Mouse (Mus musculus) T-cell, adult 2 months (primary cell): ENCODE measurements around the gene Rab11fip3.
A peak's percentile ranks its signal among the peaks of the same experiment; 100 is the strongest.

Experiments
- DNase-seq: peaks from one replicate; pipeline ENCODE4 v3.0.0; 2022; ENCODE audit warnings: low spot score

Gene Rab11fip3

DNA sequence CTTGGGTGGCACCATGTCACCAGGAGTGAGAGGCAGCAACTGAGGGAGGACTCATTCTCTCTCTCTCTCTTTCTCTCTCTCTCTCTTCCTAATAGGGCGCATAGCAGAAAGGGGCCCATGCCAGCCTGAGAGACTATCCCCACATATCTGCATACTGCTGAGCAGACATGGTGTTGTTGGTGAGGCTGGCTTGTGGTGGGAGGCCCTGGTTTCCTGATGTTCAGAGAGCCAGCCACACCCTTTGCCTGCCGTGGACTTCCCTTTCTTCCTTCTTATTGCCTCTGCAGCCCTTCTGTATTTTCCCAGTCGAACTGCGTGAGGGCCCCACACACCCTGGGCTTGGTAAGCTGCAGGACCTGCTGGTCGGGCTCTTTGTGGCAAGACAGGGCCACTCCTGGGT is 79.0 kb downstream of the Rab11fip3 start:
- DNase-seq = no peak

DNA sequence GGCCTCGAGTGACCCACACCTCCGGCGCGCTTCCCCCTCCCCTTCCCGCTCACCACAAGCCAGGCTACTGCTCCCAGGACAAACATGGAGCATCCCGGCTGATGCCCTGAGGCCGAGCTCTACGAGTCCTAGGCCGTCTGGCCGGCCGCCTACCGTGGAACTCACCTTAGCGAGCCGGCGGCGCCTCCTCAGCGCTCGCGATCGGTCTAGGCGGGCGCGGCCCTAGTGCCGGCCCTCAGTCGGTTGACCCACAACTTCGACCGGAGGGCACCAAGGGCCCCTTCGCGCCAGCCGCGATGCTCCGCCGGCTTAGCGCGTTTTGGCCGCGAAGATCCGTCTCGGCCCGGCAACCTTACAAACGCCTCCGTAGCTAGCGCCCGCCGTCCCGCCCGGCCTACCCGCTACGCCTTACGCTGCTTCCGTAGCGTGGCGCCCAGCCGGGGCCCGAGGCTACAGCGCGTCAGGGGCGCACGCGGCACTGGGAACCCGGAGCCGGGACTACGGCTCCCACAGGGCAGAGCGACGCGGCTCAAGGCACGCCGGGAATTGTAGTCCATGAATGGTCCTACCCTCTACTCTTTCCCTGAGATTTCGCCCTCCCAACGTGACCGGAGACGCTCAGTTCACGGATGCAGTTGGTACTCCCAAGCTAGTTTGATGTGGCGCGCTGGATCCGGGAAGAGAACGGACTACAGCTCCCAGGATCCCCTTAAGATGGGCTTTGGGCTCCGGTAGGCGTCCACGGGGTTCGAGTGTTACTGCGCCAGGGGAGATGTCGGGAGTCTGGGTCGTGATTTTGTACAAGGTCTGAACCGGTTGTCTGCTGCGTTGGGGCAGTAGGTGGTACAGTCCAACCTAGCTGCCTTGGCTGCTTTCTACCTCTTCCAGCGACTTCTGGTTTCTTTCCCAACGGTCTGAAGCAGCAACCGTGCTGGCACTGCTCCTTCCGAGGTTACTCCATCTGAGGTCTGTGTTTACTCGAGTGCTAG is 83.8 kb downstream of the Rab11fip3 start, which contains the start of gene Capn15:
Gene Capn15 (minus strand): TSS at position 491 of the 989 bp plus-strand sequence.
- DNase-seq = peak; percentile 91

DNA sequence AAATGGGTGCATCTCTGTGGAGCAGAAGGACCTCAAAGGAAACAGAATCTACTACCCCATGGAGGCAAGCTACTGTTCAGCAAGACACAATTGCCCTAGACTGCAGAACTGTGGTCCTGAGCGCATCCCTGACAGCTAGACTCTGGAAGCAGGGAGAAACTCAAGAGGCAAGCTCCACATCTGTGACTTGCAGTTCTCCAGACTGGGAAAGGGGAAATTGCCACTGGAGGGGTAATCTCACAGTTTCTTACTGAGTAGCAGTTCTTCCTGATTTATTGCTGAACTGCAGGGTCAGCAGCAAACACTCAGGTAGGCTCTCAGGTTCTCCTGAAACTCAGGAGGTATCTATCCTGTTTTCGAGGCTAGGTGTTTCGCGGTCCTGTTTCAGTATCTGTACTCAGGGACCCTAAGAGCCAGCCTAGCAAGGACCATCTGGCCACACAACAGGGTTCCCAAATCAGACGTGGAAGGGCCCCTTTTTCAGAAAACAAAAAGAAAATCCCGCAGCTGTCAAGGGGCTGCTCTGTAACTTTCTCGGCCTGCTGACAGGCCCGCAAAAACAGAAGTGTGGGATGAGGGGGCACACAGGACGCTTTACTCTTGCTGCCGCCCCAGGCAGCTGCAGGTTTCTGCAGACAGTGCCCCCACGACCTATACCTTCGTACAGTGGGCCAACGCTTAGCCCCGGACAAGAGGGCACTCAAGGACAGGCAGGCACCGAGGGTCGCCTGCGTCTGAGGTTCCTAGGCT is 84.6 kb downstream of the Rab11fip3 start:
- DNase-seq = peak; percentile 6

DNA sequence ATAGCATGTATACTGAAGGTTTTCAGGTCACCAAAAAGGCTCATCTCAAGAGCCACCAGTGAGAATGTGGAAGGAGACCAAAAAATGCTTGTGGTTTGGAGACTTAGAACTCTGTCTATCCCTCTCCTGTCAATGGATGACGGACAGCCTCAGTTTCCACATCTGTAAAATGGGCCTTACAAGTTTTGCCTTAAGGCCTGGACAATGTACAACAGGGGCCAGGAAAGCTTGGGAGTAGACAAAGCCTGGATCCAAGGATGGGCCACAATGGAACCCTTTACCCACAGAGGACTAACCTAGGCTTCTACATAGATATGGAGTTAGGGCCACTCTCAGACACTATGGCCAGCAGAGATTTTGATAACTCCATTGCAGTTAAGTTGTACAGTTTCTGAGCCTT is 85.3 kb downstream of the Rab11fip3 start:
- DNase-seq = no peak

DNA sequence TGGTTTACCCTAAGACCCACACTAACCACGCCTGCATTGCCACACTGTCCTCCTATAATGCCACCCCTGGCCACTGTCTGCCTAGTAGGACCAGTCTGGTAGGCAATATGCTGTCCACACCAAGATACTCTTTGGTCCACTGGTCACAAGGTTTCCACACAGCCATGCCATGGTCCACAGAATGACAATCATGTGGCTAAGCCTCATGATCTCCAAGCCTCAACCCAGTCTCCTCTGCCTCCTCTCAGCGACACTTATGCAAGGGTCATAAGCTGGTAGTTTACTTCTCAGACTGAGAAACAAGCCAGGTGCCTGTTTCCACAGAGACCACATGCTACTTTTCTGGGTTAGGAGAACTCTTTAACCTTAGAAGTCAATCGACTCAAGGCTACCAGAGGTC is 86.4 kb downstream of the Rab11fip3 start:
- DNase-seq = no peak

DNA sequence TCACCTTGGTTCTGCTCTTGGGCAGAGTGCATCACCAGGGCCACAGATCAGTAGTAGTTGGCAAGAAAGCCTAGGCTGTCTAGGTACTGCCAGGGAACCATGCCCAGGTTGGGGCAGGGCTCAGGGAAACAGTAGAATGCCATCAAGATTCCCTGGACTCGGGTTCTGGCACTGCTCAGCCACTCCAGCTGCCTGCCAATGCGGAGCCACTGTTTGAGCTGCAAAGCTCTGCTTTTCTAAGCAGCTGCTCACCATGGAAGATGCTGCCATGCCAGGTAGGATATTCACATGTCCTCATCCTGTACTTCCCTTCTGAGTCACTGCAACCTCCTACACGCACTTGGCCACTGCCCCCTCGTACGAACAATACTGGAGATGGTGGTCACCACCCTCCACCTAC is 88.5 kb downstream of the Rab11fip3 start:
- DNase-seq = no peak

DNA sequence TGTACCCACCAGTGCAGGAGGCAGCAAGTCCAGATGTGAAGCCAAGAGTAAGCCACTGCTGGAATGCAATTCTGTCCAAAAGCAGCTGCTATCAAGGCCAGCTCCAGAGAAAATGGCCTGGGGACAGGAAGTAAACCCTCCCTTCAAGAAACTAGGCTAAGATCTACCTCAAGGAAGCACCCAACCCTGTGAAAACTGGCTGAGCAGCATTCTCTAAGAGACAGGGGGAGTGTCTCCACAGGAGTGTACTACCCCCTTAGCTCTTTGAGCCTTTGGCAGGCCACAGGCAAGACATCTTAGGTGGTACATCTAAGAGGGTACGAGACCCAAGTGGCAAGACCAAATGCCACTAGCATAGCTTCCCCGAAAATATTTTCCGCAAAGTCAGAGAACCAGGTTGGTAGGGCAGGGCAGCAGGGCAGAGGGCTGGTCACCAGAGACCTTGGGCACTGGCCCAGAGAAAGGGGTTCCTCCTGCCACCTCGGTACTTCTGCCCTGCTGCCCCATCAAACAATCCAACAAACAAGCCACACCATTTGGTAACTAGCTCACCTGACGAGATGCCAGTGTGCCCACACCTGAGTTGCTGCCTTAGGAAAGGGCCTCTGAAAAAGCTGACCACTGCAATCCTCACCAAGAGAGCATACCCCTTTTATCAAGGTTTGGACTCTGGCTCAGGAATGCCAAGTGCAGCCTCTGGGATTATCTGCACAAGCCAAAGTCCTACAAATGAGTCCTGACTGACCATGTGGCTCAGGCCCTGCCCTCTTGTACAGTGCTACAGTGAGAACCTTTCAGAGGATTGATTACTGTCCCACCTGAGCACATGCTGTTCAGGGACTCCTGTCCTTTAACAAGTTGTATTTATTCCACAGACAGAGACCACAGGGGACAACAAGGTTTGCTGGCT is 89.3 kb downstream of the Rab11fip3 start:
- DNase-seq = no peak

DNA sequence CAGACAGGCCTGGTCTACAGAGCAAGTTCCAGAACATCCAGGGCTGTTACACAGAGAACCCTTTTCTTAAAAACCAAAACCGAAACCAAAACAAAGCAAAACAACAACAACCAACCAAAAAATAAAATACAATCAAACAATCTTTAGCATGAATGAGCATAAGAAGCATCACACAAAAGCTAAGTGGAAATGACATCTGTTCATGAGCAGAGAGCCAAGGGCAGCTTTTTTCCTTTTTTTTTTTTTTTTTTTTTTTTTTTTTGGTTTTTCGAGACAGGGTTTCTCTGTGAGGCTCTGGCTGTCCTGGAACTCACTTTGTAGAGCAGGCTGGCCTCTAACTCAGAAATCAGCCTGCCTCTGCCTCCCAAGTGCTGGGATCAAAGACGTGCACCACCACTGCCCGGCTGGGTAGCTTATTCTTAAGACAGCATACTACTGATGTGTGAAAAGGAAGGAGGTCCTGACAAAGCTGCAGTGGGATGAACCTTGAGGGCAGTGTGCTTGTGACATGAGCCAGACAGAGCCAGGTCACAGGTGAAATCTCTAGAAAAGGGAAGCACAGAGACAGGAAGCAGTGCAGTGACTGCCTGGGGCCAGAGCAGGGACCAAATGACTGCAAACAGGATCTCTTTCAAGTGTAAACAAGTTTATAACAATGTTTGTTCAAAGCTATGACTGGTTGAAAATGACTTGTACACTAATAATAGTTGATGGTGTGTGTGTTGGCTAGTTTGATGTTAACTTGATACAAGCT is 98.2 kb downstream of the Rab11fip3 start:
- no peak for DNase-seq

DNA sequence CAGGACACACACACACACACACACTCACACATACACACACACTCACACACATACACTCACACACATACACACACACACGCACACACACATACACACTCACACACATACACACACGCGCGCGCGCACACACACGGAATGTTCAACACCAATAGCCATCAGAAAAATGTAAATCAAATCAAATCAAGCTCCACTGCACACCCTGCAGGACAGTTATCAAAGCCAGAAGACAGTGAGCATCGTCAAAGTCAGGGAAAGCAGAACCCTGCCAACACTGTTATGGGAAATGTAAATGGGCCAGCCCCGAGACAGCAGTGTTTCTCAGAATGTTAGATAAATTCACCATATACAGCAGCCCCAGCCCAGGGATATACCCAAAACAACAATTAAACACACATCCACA is 98.9 kb downstream of the Rab11fip3 start:
- DNase-seq = no peak

DNA sequence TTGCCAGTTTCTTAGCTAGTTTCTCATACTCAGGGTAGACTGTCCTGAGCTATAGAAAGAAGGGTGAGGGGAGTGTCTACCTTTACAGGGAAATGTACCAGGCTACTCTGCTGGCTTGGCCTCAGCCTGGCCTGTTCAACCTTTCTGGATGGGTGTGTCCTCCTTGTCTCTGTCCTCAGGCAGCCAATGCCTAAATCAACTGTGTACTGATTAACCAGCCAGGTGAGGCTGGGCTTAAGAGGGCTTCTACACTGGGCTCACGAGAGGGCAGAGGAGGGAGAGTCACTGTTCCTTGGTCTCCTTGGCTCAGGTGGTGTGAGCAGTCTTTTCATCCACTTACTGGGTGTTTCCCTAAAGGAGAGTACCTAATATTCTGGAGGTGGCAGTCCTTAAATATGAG is 101.2 kb downstream of the Rab11fip3 start:
- no peak for DNase-seq

DNA sequence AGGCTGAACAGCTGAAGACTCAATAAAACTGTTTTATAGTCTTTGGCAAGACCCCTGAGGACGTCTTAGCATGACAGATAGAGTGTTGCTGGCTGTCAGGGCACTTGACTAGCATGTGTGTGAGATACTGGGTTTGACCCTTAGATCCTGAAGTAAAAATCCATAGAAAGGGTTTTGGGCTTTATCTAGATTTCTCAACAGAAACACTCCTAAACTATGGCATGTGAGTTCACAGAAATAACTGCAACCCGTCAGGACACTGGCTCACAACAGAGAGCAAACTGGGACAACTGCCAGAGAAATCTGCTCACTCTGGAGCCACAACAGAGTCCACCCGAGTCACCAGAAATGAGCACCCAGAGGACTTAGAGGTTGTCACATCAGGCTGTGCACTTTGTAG is 101.7 kb downstream of the Rab11fip3 start:
- DNase-seq = no peak

DNA sequence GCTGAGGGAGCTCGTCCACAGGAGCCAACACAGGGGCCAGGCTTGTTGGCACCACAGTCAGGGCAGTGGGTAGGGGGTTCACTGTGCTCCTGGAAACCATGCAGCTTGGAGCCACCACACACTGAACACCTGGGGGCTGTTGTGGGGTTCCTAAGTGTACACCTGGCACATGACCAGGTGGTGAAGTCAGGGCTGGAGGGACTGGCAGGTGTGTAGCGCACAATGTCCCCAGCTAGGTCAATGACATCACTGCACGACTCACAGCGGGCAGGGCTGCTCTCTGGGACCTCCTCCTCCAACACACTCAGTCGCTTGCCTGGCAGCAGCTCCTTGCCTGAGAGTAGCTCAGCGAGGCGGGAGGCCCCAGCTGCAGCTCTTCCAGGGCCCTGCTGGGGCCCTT is 105.1 kb downstream of the Rab11fip3 start:
- no peak for DNase-seq

DNA sequence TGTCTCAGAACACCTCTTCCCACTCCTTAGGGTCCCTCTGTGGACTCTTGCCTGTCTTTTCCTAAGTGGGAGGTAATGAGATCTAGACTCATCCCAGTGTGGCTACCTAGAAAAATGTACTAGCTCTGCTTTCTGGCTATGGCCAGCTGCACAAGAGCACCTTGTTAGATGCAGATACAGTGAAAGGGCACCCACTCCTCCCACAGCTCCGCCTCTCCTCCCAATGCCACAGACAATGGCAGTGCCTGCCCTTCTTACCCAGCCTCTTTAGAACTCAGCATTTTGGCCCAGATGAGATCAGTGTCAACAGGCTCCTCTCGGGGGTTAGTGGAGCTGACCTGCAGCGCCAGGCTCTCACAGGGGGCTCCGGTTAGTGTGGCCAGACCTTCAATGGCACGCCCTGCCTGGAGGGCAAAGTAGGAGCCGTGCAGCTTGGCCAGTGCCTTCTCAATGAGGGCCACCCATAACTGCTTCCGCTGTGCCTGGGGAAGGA is 106.9 kb downstream of the Rab11fip3 start:
- DNase-seq = no peak

DNA sequence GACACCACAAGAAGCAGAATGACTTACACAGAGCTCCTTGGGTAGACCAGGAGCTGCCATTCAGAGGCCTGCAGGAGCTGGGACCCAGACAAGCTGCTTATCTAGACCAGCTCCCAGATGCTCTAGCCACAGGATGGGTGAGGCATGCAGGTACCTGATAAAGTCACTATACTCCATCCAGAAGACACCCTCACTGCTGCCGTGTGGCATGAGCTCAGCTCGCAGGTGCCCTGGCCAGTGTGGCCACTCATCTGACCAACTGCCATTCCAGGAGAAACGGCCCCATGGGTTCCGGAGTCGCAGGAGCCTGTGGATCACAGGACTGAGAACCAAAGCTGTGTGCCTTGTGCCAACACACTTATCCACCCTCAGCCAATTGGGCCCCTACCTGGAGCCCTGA is 107.8 kb downstream of the Rab11fip3 start:
- no peak for DNase-seq

DNA sequence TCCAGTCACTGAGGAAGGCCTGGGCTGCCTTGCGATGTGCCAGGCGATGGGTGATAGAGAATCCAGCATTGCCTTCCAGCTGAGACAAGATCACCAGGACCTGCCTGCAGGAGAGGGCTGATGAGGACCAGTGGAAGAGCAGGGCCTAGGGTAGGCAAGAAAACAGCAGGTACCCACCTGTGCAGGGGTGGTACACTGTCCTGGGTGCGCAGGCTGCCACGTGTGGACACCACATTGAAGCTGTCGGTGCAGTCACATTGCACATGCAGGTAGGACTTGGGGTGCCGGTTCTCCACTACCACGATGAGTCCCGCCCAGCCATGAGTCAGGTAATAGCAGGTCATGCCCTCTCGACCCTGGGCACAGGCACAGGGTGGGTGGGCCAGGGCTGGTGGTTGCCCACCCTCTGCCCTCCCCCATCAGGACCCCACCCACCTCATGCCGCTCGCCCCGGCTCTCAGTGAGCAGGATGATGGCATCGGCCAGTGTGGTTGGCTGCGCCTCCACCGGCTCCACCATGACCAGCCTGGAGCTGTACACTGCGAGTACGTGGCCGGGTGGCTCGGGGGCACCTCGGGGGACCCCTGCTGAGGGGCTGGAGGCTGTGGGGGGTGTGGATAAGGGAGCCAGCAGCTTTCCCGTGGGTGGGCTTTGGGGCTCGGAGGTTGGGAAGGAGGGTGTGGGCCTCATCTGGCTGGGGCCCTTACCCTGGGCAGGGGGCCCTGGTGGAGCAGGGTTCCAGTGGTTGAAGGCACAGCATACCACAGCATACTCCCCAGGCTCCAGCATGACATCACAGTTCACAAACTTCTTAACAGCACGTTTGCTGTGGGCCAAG is 109.5 kb downstream of the Rab11fip3 start:
- no peak for DNase-seq

DNA sequence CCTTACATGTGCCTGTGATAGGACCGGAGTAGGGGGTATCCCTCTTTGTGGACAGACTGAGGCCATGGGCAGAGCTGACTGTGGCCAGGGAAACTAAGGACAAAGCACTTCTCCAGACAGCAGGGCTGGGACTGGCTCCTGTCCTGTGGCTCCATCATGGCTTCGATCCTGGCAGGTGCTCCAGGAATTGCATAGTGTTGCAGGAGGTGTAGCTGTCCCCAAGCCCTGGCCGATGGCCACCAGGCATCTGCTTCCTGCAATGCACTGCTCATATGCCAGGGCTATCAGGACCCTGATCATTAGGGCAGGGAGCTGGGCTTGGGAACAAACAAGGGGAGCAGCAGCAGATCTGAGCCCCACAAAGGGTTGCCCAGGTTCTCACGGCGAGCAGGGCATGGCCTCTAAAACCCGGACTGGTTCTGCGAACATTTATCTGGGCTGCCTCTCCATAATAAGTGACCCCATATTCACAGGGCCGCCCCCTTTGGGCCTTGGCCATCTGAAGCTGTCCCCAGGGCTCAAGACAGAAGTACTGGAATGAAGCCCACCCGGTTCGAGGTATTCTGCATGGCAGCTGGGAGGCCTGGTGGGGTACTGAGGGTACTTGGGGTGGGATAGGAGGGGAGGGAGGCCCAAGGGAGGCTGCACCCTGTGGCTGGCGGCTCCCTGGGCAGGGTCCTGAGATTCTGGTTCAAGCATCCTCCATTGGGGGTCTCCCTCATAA is 110.4 kb downstream of the Rab11fip3 start:
- DNase-seq = no peak

DNA sequence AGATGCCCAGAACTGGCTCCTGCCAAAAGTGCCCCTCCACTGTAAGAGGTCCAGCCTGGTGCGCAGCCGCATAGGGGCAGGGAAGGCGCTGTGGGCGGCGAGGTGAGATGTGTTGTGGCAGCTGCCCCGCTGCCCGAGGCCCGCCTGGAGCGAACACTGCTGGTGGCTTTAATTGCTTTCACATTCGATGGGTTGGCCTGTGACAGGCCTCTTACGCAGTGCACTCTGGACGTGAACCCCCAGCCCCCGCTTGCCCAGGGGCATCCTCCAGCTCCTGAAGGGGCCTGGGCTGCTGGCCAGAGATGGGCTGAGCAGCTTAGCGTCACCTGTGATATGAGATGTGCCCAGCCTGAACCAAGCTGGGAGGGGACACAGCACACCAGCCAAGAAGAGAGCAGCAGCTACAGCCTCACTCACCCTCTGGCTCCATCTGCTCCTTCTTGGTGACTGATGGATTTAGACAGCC is 111.7 kb downstream of the Rab11fip3 start:
- no peak for DNase-seq

DNA sequence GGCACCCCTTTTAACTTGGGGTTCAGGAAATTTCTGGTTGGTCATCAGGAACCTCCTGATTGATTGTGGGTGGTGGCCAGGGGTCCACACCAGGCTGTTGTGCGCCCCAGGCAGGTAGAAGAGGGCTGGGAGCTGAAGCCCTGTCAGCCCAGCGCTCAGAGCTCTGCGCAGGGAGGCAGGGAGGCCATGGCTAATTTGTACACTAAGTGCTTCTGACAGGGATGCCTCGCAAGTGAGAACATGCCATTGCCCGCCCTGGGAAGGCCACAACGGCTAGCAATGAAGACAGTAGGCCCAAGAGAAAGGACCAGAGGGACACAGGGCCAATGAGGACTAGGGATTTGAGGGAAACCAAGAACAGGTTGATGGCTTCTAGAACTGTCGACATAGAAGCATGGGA is 112.7 kb downstream of the Rab11fip3 start:
- no peak for DNase-seq

DNA sequence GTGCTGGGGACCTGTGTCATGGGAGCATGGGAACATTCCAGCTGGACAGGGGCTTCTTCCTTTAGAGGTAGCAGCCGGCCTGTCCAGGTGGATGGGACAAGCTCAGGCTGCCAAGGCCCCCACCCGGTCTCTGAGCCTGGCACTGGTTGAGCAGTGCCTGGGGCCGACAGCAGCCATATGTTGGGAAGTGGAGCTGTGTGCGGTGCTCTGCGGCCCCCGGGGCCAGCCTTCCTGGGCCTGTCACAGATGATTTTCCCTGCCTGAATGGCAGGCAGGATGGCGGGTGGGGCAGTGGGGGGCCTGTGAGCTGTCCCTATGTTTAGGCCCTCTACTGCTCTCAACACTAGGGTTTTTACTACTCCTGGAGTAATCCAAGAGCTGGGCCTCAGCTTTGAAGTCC is 113.2 kb downstream of the Rab11fip3 start:
- DNase-seq = no peak
